Mouse (Mus musculus) neural tube, embryonic 10.5 days (tissue): Measurements from ENCODE around the gene Rfx4.

Experiments used
- DNase-seq: peaks from one replicate; pipeline ENCODE4 v3.0.0-alpha.2; 2017; ENCODE audit warnings: low spot score; ENCODE audit errors: extremely low spot score

The Rfx4 gene

GRCm38 (mm10) chr10:84811171-84811912 is 55.5 kb downstream of the Rfx4 start:
- no peak for DNase-seq

GRCm38 (mm10) chr10:84811913-84812295 is 56.0 kb downstream of the Rfx4 start:
- no peak for DNase-seq

- no peak for DNase-seq
These were observed 60.0 kb downstream of the Rfx4 start for GRCm38 (mm10) chr10:84815676-84816436.

- no peak for DNase-seq
These were observed 61.4 kb downstream of the Rfx4 start for GRCm38 (mm10) chr10:84817086-84817869.

- DNase-seq = no peak
These were observed 63.8 kb downstream of the Rfx4 start for GRCm38 (mm10) chr10:84819669-84820068.

GRCm38 (mm10) chr10:84820230-84820629 is 64.4 kb downstream of the Rfx4 start:
- DNase-seq = no peak

- peak; percentile 29 for DNase-seq
These were observed 66.9 kb downstream of the Rfx4 start for GRCm38 (mm10) chr10:84822741-84823151.

- no peak for DNase-seq
These were observed 67.8 kb downstream of the Rfx4 start for GRCm38 (mm10) chr10:84823621-84824020.

GRCm38 (mm10) chr10:84829009-84829408 is 73.1 kb downstream of the Rfx4 start:
- no peak for DNase-seq

GRCm38 (mm10) chr10:84835596-84835995 is 79.7 kb downstream of the Rfx4 start:
- no peak for DNase-seq

GRCm38 (mm10) chr10:84836104-84836503 is 80.2 kb downstream of the Rfx4 start:
- DNase-seq = no peak

GRCm38 (mm10) chr10:84837355-84837754 is 81.5 kb downstream of the Rfx4 start:
- DNase-seq = no peak

GRCm38 (mm10) chr10:84838850-84839473 is 83.1 kb downstream of the Rfx4 start:
- DNase-seq = no peak

- no peak for DNase-seq
These were observed 90.8 kb downstream of the Rfx4 start for GRCm38 (mm10) chr10:84846638-84847037.

- DNase-seq = no peak
These were observed 96.4 kb downstream of the Rfx4 start for GRCm38 (mm10) chr10:84851981-84852979.

GRCm38 (mm10) chr10:84854059-84854458 is 98.2 kb downstream of the Rfx4 start:
- no peak for DNase-seq

- DNase-seq = no peak
These were observed 99.6 kb downstream of the Rfx4 start for GRCm38 (mm10) chr10:84855466-84855865.

- no peak for DNase-seq
These were observed 102.5 kb downstream of the Rfx4 start for GRCm38 (mm10) chr10:84858371-84858770.

GRCm38 (mm10) chr10:84858806-84859496 is 103.1 kb downstream of the Rfx4 start:
- peak; percentile 47 for DNase-seq
